Mouse (Mus musculus) spleen, embryonic (tissue): ENCODE measurements around the gene Ccdc171.
"Not testable (repeated sequence)": the region's sequence is repeated elsewhere in the genome, so short reads cannot be mapped to it uniquely, and the experiment has no call there.

Source experiments
- CTCF ChIA-PET: fragments of 350-600 bp; sonication (Branson Sonifier 250); formaldehyde crosslinking; loops from one replicate; lab custom pipeline; 2022; lab: Charles Lee

Gene Ccdc171

GRCm38 (mm10) chr4:83651453-83651852 lies 126.1 kb downstream of the Ccdc171 start:
- CTCF ChIA-PET, result no interaction called here

GRCm38 (mm10) chr4:83655396-83655795 lies 130.1 kb downstream of the Ccdc171 start:
- CTCF ChIA-PET, result no interaction called here

GRCm38 (mm10) chr4:83656571-83656970 lies 131.2 kb downstream of the Ccdc171 start:
- CTCF ChIA-PET, result no interaction called here

- CTCF ChIA-PET, result no interaction called here
Measured at GRCm38 (mm10) chr4:83657021-83657420, 131.7 kb downstream of the Ccdc171 start.

DNA sequence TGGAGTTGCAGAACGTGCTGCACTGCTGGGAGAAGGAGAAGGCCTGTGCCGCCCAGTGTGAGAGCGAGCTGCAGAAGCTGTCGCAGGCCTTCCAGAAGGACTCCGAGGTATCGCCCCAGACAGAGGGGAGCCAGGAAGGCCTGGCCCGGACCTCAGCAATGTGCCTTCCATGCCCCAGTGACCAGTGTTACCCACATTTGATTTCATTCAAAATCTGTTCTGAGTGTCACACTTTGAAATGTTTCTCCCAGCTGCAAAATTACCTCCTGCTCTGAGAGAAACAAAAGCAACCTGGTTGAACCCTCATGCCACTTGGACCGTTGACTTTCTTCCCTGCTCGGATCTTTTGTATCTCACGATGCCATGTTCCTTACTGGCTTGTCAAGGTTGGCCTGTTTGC lies 133.1 kb downstream of the Ccdc171 start:
- CTCF ChIA-PET, result no interaction called here

DNA sequence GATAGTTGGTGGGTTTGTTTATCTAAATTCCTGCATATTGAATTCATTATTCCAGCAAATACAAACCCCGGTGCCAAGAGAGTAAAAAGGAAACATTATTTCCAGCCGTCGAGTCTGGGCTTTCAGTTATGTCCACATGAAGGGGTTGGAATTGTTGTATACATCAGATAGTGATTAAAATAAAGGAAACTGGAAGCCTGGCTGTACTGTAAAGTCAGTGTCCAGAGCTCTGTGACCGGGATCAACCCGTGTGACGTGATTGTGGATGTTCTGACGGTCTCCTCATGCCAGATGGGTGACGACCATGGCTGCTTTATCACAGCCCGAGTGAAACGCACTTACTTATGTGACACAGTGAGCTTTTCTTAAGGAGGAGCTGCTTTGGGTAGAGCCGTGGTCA lies 134.1 kb downstream of the Ccdc171 start:
- CTCF ChIA-PET, result no interaction called here

- CTCF ChIA-PET, result no interaction called here
Measured at GRCm38 (mm10) chr4:83661519-83662271, 136.3 kb downstream of the Ccdc171 start.

DNA sequence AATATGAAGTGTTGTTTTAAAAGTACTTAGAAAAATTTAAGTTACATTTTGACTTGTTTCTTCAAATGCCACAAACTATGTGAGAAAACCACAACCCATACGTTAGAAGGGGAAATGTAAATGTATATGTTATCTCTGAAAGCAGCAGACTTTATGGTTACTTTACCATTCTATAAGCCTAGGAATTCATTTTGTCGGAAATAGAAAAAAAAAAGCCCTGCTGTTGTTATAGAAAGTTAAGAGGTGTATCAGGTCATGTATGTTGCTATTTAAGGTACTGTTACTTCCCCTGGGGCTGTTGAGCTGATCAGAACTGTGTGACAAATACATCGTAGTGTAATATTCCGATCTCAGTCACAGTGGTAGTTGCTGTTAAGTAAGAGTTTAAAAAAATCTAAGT lies 137.0 kb downstream of the Ccdc171 start:
- CTCF ChIA-PET, result no interaction called here

DNA sequence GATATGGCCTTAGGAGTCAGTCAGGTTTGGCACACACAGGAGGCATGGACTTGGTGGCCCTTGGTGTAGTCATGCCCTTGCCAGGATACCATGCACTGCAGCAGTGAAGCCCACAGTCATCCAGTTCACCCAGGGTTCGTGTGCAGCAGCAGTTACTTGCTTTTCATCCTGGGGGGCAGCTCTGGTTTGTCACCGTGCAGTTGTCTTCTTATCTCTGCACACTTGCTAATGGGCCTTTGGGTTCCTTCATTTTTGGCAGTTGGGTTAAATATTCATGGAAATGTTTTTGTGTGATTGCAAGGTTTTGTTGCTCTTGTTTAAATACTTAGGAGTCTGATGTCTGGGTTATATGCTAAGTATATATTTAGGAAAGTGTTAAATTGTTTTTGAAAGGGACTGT lies 144.2 kb downstream of the Ccdc171 start:
- CTCF ChIA-PET, result no interaction called here

GRCm38 (mm10) chr4:83675308-83675707 lies 150.0 kb downstream of the Ccdc171 start:
- CTCF ChIA-PET, result not testable (repeated sequence)

DNA sequence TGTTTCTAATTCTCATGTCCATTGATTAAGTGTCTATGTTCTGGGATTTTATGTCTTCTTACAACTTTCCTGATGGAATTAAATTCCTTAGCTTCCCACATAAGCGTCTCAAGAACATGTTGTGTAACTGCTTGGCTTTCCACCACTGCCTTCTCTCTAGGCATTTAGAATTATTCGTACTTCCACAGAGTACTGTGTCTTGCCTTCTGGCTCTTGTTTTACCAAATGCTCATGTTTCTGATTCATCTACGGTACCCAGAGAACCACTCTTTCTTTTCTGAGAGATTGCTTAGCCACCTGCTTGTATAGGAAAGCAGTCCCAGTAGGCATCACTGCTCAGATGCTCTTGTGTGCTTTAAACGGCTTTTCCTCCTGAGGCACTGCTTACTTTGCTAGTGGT lies 151.1 kb downstream of the Ccdc171 start:
- CTCF ChIA-PET, result no interaction called here

- CTCF ChIA-PET, result no interaction called here
Measured at GRCm38 (mm10) chr4:83681081-83681480, 155.7 kb downstream of the Ccdc171 start.

DNA sequence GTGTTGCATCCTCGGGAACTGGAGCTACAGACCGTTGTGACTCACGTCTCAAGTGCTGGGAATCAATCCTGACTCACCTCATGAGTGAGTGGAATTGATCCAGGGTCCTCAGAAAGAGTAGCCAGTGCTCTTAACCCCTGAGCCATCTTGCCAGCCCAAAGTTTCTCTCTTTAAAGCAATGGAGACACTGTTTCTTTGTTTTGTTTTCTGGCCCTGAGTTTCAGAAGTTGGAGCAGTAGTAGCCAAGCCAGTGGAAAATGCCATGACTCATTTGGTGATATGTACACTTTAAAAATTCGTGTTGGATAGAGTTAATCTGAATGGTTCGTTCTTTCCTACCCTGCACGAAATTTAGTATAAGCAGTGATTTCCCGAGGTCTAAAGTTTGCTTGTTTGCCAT lies 157.5 kb downstream of the Ccdc171 start:
- CTCF ChIA-PET, result no interaction called here

GRCm38 (mm10) chr4:83700190-83700589 lies 174.8 kb downstream of the Ccdc171 start:
- CTCF ChIA-PET, result no interaction called here

DNA sequence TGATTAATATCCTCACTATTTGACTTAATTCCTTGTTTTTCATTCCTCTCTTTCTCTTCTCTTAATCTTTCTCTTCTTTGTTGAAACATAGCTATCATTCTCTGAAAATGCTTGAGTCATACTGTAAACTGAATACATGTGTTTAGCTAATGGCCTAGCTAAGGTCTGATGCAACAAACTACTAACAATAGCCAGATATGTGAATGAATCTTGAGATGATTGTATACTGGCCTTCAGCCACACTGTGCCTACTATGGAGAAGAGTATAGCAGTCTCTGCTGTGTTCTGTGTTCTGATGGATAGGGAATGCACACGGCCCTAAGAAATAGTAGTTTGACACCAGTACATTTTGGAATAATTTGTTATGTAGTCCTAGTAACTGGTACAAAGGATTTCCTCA lies 191.7 kb downstream of the Ccdc171 start:
- CTCF ChIA-PET, result no interaction called here

DNA sequence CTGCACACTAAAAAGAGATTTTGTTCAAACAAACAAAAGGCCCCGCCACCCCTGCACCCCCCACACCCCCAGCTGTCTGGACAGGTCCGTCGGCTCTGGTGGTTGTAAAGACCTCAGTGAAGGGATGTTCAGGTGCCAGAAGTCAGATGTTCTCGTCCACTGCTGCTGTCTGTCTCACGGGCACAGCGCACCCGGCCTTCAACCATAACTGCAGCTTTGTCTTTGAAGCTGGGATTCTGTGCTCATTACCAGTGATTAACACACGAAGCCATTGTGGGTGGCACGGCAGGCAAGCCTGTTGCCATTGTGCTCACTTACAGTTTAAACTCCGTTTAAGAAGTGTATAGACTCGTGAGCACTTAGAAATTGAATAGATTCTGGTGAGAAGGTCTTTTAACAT lies 194.5 kb downstream of the Ccdc171 start:
- CTCF ChIA-PET, result no interaction called here

DNA sequence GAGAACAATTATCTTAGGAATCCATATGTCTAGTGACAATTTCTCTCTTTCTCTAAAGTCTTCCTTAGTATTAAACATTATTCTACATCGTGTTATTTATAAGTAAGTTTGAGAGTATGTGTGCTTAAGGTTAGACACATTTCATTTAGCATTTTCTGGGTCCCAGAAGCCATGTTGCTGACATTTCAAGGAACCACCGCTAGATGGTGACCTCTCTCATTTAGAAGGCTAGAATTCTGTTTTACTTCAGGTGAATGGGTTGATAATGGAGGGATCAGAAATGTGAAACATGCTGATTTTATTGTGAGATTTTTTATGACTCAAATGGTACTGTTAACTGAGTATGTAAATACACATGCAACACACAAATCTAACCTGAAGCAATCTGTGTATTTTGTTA lies 199.8 kb downstream of the Ccdc171 start:
- CTCF ChIA-PET, result no interaction called here

DNA sequence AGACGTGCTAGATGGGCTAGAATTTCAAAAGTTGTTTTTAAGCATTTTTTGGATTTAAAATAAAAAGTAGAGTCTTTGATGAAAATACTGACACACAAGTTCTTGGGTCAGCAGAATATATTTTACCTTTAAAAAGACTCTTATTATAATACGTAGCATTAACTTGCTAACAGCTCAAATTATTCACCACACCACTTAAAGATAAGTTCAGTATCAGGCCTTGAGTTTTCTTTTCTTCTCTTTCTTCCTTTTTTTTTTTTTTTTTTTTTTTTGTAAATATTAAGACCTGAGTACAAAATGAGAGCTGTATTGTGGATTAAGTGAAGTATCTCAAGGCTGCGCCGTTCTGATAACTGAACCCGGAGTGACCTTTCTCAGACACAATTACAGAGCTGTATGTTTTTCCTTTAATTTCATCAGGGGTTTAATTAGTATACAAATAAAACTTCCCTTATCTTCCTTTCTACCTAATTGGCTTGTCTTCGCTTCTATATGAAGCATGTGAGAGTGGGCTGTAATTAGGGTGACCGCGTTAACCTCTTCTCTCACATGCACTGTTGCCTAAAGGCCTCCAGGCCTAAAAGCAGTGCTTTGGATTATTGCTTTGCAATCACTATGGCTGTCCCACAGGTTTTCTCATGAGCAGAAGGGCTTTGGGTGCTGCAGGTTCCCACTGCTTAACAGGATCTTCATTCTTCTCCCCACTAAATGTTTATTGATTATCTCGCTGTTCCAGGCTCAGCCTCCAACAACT lies 214.0 kb downstream of the Ccdc171 start:
- CTCF ChIA-PET, result no interaction called here

- CTCF ChIA-PET, result no interaction called here
Measured at GRCm38 (mm10) chr4:83739891-83740277, 214.5 kb downstream of the Ccdc171 start.

GRCm38 (mm10) chr4:83742806-83743460 lies 217.6 kb downstream of the Ccdc171 start:
- CTCF ChIA-PET, result no interaction called here

- CTCF ChIA-PET, result no interaction called here
Measured at GRCm38 (mm10) chr4:83775136-83775535, 249.8 kb downstream of the Ccdc171 start.

GRCm38 (mm10) chr4:83780044-83780443 lies 254.7 kb downstream of the Ccdc171 start:
- CTCF ChIA-PET, result no interaction called here

- CTCF ChIA-PET, result no interaction called here
Measured at GRCm38 (mm10) chr4:83785115-83785514, 259.8 kb downstream of the Ccdc171 start.
